Mouse (Mus musculus): ENCODE data around the gene Foxn3. TPM values are rescaled to one million over a fixed set of nuclear protein-coding genes. Genes with fewer than 3 reads are reported as not detected.

Gene Foxn3
- polyA plus RNA-seq, 1 experiment from 2014 or later = 87.3 TPM

DNA sequence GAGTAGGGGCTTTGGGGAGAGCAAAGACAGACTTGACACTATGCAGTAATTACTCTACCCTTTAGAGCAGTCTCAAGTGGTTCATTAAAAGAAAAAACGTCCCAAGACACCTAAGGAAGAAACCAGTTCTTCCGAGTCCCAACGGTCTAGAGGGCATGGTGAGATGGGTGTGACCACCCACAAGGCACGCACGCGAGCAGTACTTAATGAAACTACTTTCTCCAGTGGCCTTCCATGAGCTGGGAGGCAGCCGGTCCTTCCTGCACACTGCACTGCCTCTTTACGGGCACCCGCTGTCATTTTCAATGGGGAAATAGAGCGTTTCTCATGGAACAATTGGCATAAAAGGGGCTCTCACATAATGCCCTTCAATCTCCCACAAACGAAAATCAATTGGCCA, 294.4 kb downstream of the Foxn3 start:
- DNase-seq (ENCODE audit: low spot score) = no peak
- H3K27ac ChIP-seq (ENCODE audit: low read depth, low read length) = no peak overlapping the region

GRCm38 (mm10) chr12:99267732-99268131, 295.6 kb downstream of the Foxn3 start:
- no peak overlapping the region for H3K9ac ChIP-seq (ENCODE audit: low read length)
- H3K4me3 ChIP-seq (ENCODE audit: low read depth, low read length) = no peak overlapping the region

More for the DNA sequence above, 294.4 kb downstream of the Foxn3 start:
- Histone ChIP-seq H3K36me3 (ENCODE audit: control insufficient read depth, insufficient read depth, low read length) (no peaks in the 10 kb centered on the region), H3K9ac (ENCODE audit: low read length) (no peak overlapping the region), H3K27me3 (ENCODE audit: control insufficient read depth, insufficient read depth, low read length) (no peaks in the 10 kb centered on the region), H3K9me3 (ENCODE audit: control insufficient read depth, low read length) (no peaks in the 10 kb centered on the region), H3K4me3 (ENCODE audit: low read depth, low read length) (no peak overlapping the region), H3K4me2 (ENCODE audit: low read depth, low read length, severe bottlenecking) (no peak overlapping the region), H3K4me1 (replicated peaks; ENCODE audit: control insufficient read depth, insufficient read depth, low read length) (peaks cover 10% of the 10 kb centered on the region; the same call in 1 of the 2 replicates)
- peak; percentile 31; the same call in 1 of the 2 replicates for ATAC-seq (replicated peaks; ENCODE audit: low FRiP score)
- 45% methylated on average over 11 of the region's 11 CpGs for WGBS

DNA sequence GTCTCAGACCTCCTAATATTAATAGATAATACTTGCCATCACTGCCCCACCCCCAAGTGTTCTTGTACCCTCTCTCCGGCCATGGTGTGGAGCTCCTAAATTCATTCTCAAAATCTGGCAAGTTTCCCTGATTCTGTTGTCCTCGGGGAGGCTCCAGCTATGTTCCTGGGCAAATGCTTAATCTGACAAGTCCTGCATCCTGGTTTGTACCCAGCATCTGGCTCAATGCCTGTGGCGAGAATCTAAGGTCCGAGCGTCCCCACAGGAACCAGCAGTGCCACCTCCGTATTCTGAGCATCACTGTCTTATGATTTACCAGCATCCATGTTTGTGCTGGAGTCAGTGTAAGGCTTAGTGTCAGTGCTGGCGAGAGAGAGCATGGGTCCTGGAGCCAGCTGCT, 296.9 kb downstream of the Foxn3 start:
- no peak overlapping the region for H3K27ac ChIP-seq (ENCODE audit: low read depth, low read length)
- no peak overlapping the region for H3K4me2 ChIP-seq (ENCODE audit: low read depth, low read length, severe bottlenecking)
- H3K9me3 ChIP-seq (ENCODE audit: control insufficient read depth, low read length) = no peaks in the 10 kb centered on the region
- no peak for ATAC-seq (replicated peaks; ENCODE audit: low FRiP score)
- WGBS = 92% methylated on average over 7 of the region's 7 CpGs
- no peak overlapping the region for H3K4me3 ChIP-seq (ENCODE audit: low read depth, low read length)
- H3K36me3 ChIP-seq (ENCODE audit: control insufficient read depth, insufficient read depth, low read length) = no peaks in the 10 kb centered on the region
- no peak overlapping the region for H3K9ac ChIP-seq (ENCODE audit: low read length)
- no peak for DNase-seq (ENCODE audit: low spot score)
- H3K4me1 ChIP-seq (replicated peaks; ENCODE audit: control insufficient read depth, insufficient read depth, low read length) = peaks cover 10% of the 10 kb centered on the region; the same call in 1 of the 2 replicates
- no peaks in the 10 kb centered on the region for H3K27me3 ChIP-seq (ENCODE audit: control insufficient read depth, insufficient read depth, low read length)

More at GRCm38 (mm10) chr12:99267732-99268131, 295.6 kb downstream of the Foxn3 start:
- H3K27me3 ChIP-seq (ENCODE audit: control insufficient read depth, insufficient read depth, low read length) = no peaks in the 10 kb centered on the region
- no peak overlapping the region for H3K4me2 ChIP-seq (ENCODE audit: low read depth, low read length, severe bottlenecking)
- DNase-seq (ENCODE audit: low spot score) (no peak), ATAC-seq (replicated peaks; ENCODE audit: low FRiP score) (no peak)
- no peak overlapping the region for H3K27ac ChIP-seq (ENCODE audit: low read depth, low read length)
- no peaks in the 10 kb centered on the region for H3K36me3 ChIP-seq (ENCODE audit: control insufficient read depth, insufficient read depth, low read length)
- no peaks in the 10 kb centered on the region for H3K9me3 ChIP-seq (ENCODE audit: control insufficient read depth, low read length)
- 71% methylated on average over 11 of the region's 11 CpGs for WGBS
- peaks cover 10% of the 10 kb centered on the region; the same call in 1 of the 2 replicates for H3K4me1 ChIP-seq (replicated peaks; ENCODE audit: control insufficient read depth, insufficient read depth, low read length)

DNA sequence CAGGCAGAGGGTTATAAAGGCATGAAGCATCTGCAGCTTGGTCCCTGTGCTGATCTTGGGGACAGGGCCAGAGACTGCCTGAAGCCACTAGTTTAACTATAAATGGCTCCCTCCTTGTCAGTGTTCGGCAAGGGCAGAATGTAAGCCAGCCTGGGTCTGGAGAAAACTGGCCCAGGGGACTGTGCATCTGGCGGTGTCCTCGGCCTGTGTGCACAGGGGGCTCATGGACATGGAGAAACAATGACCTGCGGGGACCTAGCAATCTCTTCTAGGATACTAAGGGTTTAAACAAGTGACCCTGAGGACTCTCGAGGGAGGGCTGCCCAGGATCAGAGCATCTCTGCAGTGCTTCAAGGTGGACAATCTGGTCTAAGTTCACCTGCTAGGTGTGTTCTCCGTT, 297.6 kb downstream of the Foxn3 start:
- no peak for ATAC-seq (replicated peaks; ENCODE audit: low FRiP score)
- H3K4me1 ChIP-seq (replicated peaks; ENCODE audit: control insufficient read depth, insufficient read depth, low read length) = peaks cover 10% of the 10 kb centered on the region; the same call in 1 of the 2 replicates
- H3K4me3 ChIP-seq (ENCODE audit: low read depth, low read length) = no peak overlapping the region
- no peaks in the 10 kb centered on the region for H3K27me3 ChIP-seq (ENCODE audit: control insufficient read depth, insufficient read depth, low read length)
- H3K27ac ChIP-seq (ENCODE audit: low read depth, low read length) = no peak overlapping the region
- no peaks in the 10 kb centered on the region for H3K9me3 ChIP-seq (ENCODE audit: control insufficient read depth, low read length)
- 90% methylated on average over 6 of the region's 6 CpGs for WGBS
- no peak for DNase-seq (ENCODE audit: low spot score)
- H3K4me2 ChIP-seq (ENCODE audit: low read depth, low read length, severe bottlenecking) = no peak overlapping the region
- no peak overlapping the region for H3K9ac ChIP-seq (ENCODE audit: low read length)
- no peaks in the 10 kb centered on the region for H3K36me3 ChIP-seq (ENCODE audit: control insufficient read depth, insufficient read depth, low read length)

DNA sequence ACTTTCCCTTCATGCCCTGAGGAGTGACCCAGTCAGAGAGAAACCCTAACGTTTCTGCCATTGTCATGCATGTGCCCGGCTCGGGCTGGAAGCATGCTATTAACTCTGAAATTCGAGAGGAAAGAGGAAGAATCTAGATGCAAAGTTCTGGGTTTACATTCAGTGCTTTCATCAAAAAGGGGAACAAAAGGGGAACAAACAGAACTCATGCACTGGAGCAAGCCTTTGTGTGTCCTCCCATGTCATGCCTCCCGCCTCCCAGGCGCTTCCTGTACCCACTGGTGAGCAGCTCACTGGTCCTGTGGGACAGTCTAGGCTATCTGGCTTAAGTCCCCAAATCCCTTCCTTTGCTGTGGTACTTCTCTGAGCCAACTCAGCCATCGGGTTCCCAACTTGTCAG, 299.0 kb downstream of the Foxn3 start:
- no peaks in the 10 kb centered on the region for H3K27me3 ChIP-seq (ENCODE audit: control insufficient read depth, insufficient read depth, low read length)
- no peaks in the 10 kb centered on the region for H3K36me3 ChIP-seq (ENCODE audit: control insufficient read depth, insufficient read depth, low read length)
- ATAC-seq (replicated peaks; ENCODE audit: low FRiP score) (no peak), DNase-seq (ENCODE audit: low spot score) (no peak)
- H3K4me3 ChIP-seq (ENCODE audit: low read depth, low read length) = no peak overlapping the region
- H3K4me2 ChIP-seq (ENCODE audit: low read depth, low read length, severe bottlenecking) = no peak overlapping the region
- 72% methylated on average over 7 of the region's 7 CpGs for WGBS
- H3K9me3 ChIP-seq (ENCODE audit: control insufficient read depth, low read length) = no peaks in the 10 kb centered on the region
- H3K9ac ChIP-seq (ENCODE audit: low read length) = no peak overlapping the region
- H3K4me1 ChIP-seq (replicated peaks; ENCODE audit: control insufficient read depth, insufficient read depth, low read length) = peaks cover 8% of the 10 kb centered on the region; the same call in 1 of the 2 replicates
- H3K27ac ChIP-seq (ENCODE audit: low read depth, low read length) = no peak overlapping the region

GRCm38 (mm10) chr12:99263592-99264335, 299.6 kb downstream of the Foxn3 start:
- no peak overlapping the region for H3K4me2 ChIP-seq (ENCODE audit: low read depth, low read length, severe bottlenecking)
- H3K36me3 ChIP-seq (ENCODE audit: control insufficient read depth, insufficient read depth, low read length) = no peaks in the 10 kb centered on the region
- ATAC-seq (replicated peaks; ENCODE audit: low FRiP score) (no peak), DNase-seq (ENCODE audit: low spot score) (no peak)
- no peaks in the 10 kb centered on the region for H3K27me3 ChIP-seq (ENCODE audit: control insufficient read depth, insufficient read depth, low read length)
- H3K27ac ChIP-seq (ENCODE audit: low read depth, low read length) = no peak overlapping the region
- peaks cover 6% of the 10 kb centered on the region; the same call in 1 of the 2 replicates for H3K4me1 ChIP-seq (replicated peaks; ENCODE audit: control insufficient read depth, insufficient read depth, low read length)
- no peaks in the 10 kb centered on the region for H3K9me3 ChIP-seq (ENCODE audit: control insufficient read depth, low read length)
- no peak overlapping the region for H3K9ac ChIP-seq (ENCODE audit: low read length)
- H3K4me3 ChIP-seq (ENCODE audit: low read depth, low read length) = no peak overlapping the region
- 85% methylated on average over 12 of the region's 12 CpGs for WGBS

DNA sequence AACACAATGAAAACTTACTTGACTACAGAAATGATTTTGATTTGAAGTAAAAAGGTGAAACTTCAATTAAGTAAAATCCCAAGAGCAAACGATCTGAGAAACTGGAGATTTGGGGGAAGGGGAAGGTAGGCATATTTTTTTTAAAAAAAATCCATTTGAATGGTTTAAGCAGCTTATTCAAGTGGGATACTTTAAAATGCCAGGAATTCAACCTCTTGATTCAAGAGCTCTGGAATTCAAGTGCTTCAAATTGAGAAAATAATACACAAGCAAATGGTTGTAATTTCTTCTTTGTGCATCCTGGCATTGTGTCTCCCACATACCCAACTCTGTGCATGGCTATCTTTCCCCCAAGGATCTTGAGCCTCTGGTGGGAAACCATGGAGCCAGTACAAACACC, 300.5 kb downstream of the Foxn3 start:
- Histone ChIP-seq H3K4me3 (ENCODE audit: low read depth, low read length) (no peak overlapping the region), H3K9me3 (ENCODE audit: control insufficient read depth, low read length) (no peaks in the 10 kb centered on the region), H3K27me3 (ENCODE audit: control insufficient read depth, insufficient read depth, low read length) (no peaks in the 10 kb centered on the region), H3K9ac (ENCODE audit: low read length) (no peak overlapping the region), H3K36me3 (ENCODE audit: control insufficient read depth, insufficient read depth, low read length) (no peaks in the 10 kb centered on the region), H3K4me1 (replicated peaks; ENCODE audit: control insufficient read depth, insufficient read depth, low read length) (peaks cover 2% of the 10 kb centered on the region; the same call in 1 of the 2 replicates), H3K4me2 (ENCODE audit: low read depth, low read length, severe bottlenecking) (no peak overlapping the region), H3K27ac (ENCODE audit: low read depth, low read length) (no peak overlapping the region)
- WGBS = 68% methylated on average over 1 of the region's 1 CpGs
- no peak for DNase-seq (ENCODE audit: low spot score)
- ATAC-seq (replicated peaks; ENCODE audit: low FRiP score) = no peak

GRCm38 (mm10) chr12:99262066-99262599, 301.2 kb downstream of the Foxn3 start:
- H3K36me3 ChIP-seq (ENCODE audit: control insufficient read depth, insufficient read depth, low read length) = no peaks in the 10 kb centered on the region
- H3K27me3 ChIP-seq (ENCODE audit: control insufficient read depth, insufficient read depth, low read length) = no peaks in the 10 kb centered on the region
- no peak overlapping the region for H3K4me3 ChIP-seq (ENCODE audit: low read depth, low read length)
- H3K4me2 ChIP-seq (ENCODE audit: low read depth, low read length, severe bottlenecking) = no peak overlapping the region
- no peak for ATAC-seq (replicated peaks; ENCODE audit: low FRiP score)
- H3K4me1 ChIP-seq (replicated peaks; ENCODE audit: control insufficient read depth, insufficient read depth, low read length) = peaks cover 1% of the 10 kb centered on the region; the same call in 1 of the 2 replicates
- no peaks in the 10 kb centered on the region for H3K9me3 ChIP-seq (ENCODE audit: control insufficient read depth, low read length)
- H3K27ac ChIP-seq (ENCODE audit: low read depth, low read length) = no peak overlapping the region
- WGBS = 92% methylated on average over 11 of the region's 11 CpGs
- DNase-seq (ENCODE audit: low spot score) = no peak
- H3K9ac ChIP-seq (ENCODE audit: low read length) = no peak overlapping the region

All from forebrain, embryonic 11.5 days (tissue).